Mouse (Mus musculus) adrenal gland, adult 2 months (tissue): ENCODE measurements around the gene Gm8994. TPM values are rescaled to one million over a fixed set of nuclear protein-coding genes. Genes with fewer than 3 reads are reported as not detected.

Source experiments
- DNase-seq: peaks from one replicate; pipeline ENCODE4 v3.0.0; 2021
- polyA plus RNA-seq: library from polyadenylated mRNA; depleted of rRNA; stranded (reverse); fragments of >200 nt; gene quantifications from 2 replicates; pipeline ENCODE4 v1.2.3, GENCODE M21; 2012; rRNA removed
- total RNA-seq, 2 experiments: library from RNA; stranded (reverse); gene quantifications; 2 replicates each; pipeline ENCODE4 v1.2.3; 2021

The Gm8994 gene
- total and polyA plus RNA-seq, 3 experiments: not detected

DNA sequence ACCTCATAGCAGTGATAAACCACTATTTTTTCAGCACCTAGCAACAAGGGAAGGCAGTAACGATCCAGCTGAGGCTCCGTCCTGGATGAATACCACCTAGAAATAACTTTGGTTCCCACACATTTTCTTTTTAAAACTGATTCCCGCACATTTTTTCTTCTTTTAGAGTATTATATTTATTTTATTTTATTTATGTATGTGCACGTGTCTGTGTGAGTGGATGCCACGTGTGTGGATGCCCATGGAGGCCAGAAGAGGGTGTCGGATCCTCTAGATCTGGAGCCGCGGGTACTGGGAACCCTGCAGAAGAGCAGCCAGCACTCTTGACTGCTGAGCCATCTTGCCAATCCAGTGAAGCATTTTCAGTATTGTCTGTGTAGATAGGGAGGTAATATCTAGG lies 36.0 kb downstream of the Gm8994 start:
- DNase-seq: no peak

GRCm38 (mm10) chr6:136364008-136364407 lies 36.7 kb downstream of the Gm8994 start:
- no peak for DNase-seq

DNA sequence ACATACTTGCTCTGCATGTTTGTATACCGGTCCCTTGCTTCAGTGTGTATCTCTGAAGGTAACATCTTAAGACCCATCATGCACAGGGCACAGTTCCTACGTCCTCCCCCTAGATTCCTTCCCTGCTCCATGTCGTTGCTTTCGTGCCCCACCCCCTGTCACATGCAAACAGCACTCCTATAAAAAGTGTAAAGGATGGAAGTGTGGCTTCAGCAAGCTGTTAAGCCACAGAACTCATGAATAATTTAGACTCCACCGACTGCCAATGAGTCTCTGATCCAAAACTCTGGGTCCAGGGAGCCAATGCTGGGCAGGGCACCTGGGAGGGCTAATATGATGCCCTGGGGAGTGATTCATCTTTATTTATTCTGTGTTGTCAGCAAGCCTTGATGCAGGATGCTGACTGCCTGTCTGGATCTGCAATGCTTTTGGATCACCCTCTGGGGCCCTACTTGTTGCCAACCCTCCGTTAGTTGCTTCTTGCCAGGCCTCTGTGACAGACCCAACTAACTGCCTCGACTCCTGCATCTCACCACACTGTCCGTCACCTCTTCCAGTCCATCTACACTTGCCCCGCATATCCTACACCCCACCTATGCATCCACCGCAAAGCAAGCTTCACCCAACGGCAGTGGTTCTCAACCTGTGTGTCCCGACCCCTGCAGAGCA lies 37.2 kb downstream of the Gm8994 start:
- no peak for DNase-seq

DNA sequence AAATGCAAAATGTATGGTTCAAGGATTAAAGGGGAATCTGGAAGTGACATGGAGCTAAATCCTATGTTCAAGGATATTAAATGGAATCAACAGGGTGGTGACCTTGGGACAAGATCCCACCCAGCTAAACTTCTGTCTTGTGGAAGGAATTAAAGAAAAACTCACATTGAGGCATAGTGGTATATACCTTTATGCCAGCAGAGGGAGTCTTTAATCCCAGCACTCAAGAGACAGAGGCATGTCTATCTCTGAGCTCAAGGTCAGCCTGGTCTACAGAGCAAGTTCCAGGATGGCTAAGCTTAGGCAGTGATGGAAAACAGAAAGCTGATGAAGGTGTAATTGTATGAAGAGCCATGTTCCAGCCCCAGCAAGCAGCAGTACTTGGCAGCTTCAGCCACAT lies 48.8 kb downstream of the Gm8994 start:
- no peak for DNase-seq

Other genes starting within 250 kb of the Gm8994 start
- under 1 TPM; 0.07 to 0.17 TPM for gene Grin2b, start 154.0 kb upstream of the Gm8994 start, total RNA-seq
- gene Grin2b, start 154.0 kb upstream of the Gm8994 start, polyA plus RNA-seq: under 0.01 and 0.02 TPM in 2 replicates
- gene E330021D16Rik, start 88.0 kb downstream of the Gm8994 start, total RNA-seq: not detected
- not detected in 2 replicates for gene E330021D16Rik, start 88.0 kb downstream of the Gm8994 start, polyA plus RNA-seq
- 10 to 100 TPM; 60.9 to 62.4 TPM for gene Atf7ip, start 178.6 kb downstream of the Gm8994 start, total RNA-seq
- gene Atf7ip, start 178.6 kb downstream of the Gm8994 start, polyA plus RNA-seq: 16.4 and 21.6 TPM in 2 replicates